Mouse (Mus musculus): ENCODE results near the gene Hecw2.

GRCm38 (mm10) chr1:53976100-53976499 lies 218.9 kb downstream of the Hecw2 start:
- TF ChIP-seq POLR2A (IDR thresholded peaks at IDR 0.05; ENCODE audit: low read depth, low read length) (no peak), CTCF (IDR thresholded peaks at IDR 0.05; ENCODE audit: borderline replicate concordance, insufficient read depth, low read length) (no peak)
